Mouse (Mus musculus) midbrain, embryonic 10.5 days (tissue): ENCODE data around the gene Slc43a1. TPM values are rescaled to one million over a fixed set of nuclear protein-coding genes. Genes with fewer than 3 reads are reported as not detected.
"Not testable (repeated sequence)": the region's sequence is repeated elsewhere in the genome, so short reads cannot be mapped to it uniquely, and the experiment has no call there.

Experiments used
- DNase-seq: peaks from one replicate; pipeline ENCODE4 v3.0.0-alpha.2; 2017; ENCODE audit warnings: low spot score
- H3K27ac ChIP-seq: fragments of 300-500 bp; sonication (generic); replicated peaks from 2 replicates; pipeline ENCODE4 v1.5.1; 2016; ENCODE audit warnings: mild to moderate bottlenecking
- H3K27me3 ChIP-seq: fragments of 300-500 bp; sonication (generic); 2 replicates; pipeline ENCODE4 v1.6.1; 2016; ENCODE audit warnings: low read depth, mild to moderate bottlenecking; ENCODE audit not compliant: poor library complexity, severe bottlenecking
- H3K36me3 ChIP-seq: fragments of 300-500 bp; sonication (generic); 2 replicates; pipeline ENCODE4 v1.6.1; 2016; ENCODE audit warnings: mild to moderate bottlenecking, moderate library complexity
- H3K4me1 ChIP-seq: fragments of 300-500 bp; sonication (generic); 2 replicates; pipeline ENCODE4 v1.6.1; 2016
- H3K4me3 ChIP-seq: fragments of 300-500 bp; sonication (generic); 2 replicates; pipeline ENCODE4 v1.5.1; 2016; ENCODE audit warnings: mild to moderate bottlenecking, moderate library complexity
- H3K9me3 ChIP-seq: fragments of 300-500 bp; sonication (generic); replicated peaks from 2 replicates; pipeline ENCODE4 v1.6.1; 2016; ENCODE audit warnings: mild to moderate bottlenecking
- WGBS: fragments of 180-500 bp; shearing (Covaris S2); methylation state at CpG from one replicate; pipeline ENCODE4 v1.1.7; 2016; 5-methylcytosine and 5-hydroxymethylcytosine counted together
- polyA plus RNA-seq: library from polyadenylated mRNA; unstranded; fragments of >200 nt; fragmentation: Nextera tagmentation; extraction: Ambion mirVana; gene quantifications from 2 replicates; pipeline ENCODE4 v1.2.1, GENCODE M21; 2016

Gene Slc43a1
- polyA plus RNA-seq, 1 experiment from 2014 or later: 26.1 TPM

DNA sequence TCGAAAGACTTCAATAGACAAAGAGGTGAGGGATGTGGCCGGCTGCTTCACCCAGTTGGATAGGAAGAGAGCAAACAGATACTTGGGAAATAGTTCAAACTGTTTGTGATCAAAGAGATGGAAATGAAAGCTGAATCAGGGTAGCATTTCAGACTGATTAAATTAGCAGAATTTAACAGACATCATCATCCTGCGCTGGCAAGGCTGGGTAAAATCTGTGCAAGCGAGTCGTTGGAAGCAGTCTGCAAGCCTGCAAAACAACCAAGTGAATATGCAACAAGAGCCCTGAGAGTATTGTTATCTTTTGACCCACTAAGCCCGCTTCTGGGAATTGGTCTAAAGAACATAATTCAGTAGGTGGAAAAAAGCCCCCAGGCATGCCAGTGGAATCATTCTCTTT is 54.7 kb downstream of the Slc43a1 start:
- Histone ChIP-seq H3K4me1 (peaks cover 13% of the 10 kb centered on the region), H3K4me3 (no peak overlapping the region), H3K27me3 (peaks cover 26% of the 10 kb centered on the region), H3K27ac (no peak overlapping the region), H3K9me3 (no peaks in the 10 kb centered on the region), H3K36me3 (no peaks in the 10 kb centered on the region)
- DNase-seq: no peak
- 57% methylated on average over 6 of the region's 6 CpGs for WGBS

DNA sequence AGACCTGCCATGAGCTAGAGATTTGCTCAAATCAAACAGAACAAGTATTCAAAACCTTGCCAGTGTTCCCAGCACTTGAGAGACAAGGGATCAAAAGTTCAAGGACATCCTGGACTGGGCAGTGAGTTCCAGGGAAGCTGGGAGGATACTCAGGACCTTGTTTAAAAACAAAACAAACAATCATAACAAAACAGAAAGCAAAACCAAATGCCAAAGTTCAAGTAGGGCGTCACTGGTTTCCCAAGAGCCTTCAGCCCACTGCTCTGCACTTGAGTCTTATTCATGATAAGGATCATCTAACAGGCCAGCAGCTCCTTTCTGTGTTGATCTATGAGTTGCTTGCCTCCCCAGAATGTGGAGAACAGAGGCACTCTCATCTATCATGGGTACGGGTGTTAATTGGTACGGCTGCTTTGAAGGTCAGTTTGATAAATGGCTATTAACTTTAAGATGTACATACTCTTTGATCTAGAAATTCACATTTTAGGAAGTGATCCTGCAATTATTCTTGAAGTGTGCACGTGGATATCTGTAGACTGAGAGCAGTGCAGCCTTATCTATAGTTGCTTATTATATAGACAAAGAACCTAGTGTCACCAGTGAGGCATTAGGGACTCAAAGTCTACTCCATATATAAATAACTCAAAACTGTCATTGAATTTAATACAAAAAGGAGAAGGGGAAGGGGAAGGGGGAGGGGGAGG is 57.0 kb downstream of the Slc43a1 start:
- Histone ChIP-seq H3K9me3 (no peaks in the 10 kb centered on the region), H3K4me3 (no peak overlapping the region), H3K4me1 (no peaks in the 10 kb centered on the region), H3K27me3 (peaks cover 7% of the 10 kb centered on the region; the same call in 1 of the 2 replicates), H3K36me3 (no peaks in the 10 kb centered on the region), H3K27ac (no peak overlapping the region)
- 79% methylated on average over 4 of the region's 4 CpGs for WGBS
- DNase-seq: no peak

- 90% methylated on average over 6 of the region's 6 CpGs for WGBS
- not testable (repeated sequence) for DNase-seq
These were observed 58.0 kb downstream of the Slc43a1 start for GRCm38 (mm10) chr2:84896686-84897085.

DNA sequence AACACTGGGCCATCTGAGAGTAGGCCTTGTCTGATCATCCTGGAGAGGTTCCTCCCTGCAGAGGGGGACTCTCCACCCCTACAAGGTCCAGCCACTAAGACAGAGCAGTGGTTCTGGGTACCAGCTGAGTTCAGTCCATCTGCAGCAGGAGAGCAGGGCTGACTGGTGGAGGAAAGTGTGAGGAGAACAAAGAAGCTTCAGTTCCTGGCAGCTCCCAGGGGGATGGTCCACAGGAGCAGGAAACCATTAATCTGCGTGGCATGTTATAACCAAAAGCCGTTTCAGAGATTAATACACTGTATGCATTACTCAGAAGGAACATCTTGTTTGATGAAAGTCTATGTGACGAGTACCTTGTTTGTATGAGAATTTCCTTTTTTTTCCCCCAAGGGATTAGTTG is 74.1 kb downstream of the Slc43a1 start:
- no peak overlapping the region for H3K27ac ChIP-seq
- no peak overlapping the region for H3K4me3 ChIP-seq
- H3K27me3 ChIP-seq: no peaks in the 10 kb centered on the region
- 84% methylated on average over 3 of the region's 3 CpGs for WGBS
- H3K4me1 ChIP-seq: no peaks in the 10 kb centered on the region
- no peaks in the 10 kb centered on the region for H3K36me3 ChIP-seq
- DNase-seq: no peak
- H3K9me3 ChIP-seq: no peaks in the 10 kb centered on the region

More at GRCm38 (mm10) chr2:84896686-84897085, 58.0 kb downstream of the Slc43a1 start:
- H3K4me1 ChIP-seq, H3K4me3 ChIP-seq, H3K9me3 ChIP-seq, H3K27ac ChIP-seq, H3K36me3 ChIP-seq, H3K27me3 ChIP-seq: not testable (repeated sequence)

Other genes starting within 250 kb of the Slc43a1 start
- gene Ctnnd1, start 188.1 kb upstream of the Slc43a1 start, polyA plus RNA-seq: 37.5 and 40.9 TPM in 2 replicates
- gene Btbd18, start 179.8 kb upstream of the Slc43a1 start, polyA plus RNA-seq: 0.22 and 0.47 TPM in 2 replicates
- gene Selenoh, start 168.1 kb upstream of the Slc43a1 start, polyA plus RNA-seq: 505 and 545 TPM in 2 replicates
- not detected in 2 replicates for gene Gm28635, start 160.8 kb upstream of the Slc43a1 start, polyA plus RNA-seq
- 46.8 and 48.4 TPM in 2 replicates for gene Med19, start 160.4 kb upstream of the Slc43a1 start, polyA plus RNA-seq
- 186 and 196 TPM in 2 replicates for gene Tmx2, start 159.7 kb upstream of the Slc43a1 start, polyA plus RNA-seq
- gene Zdhhc5, start 123.7 kb upstream of the Slc43a1 start, polyA plus RNA-seq: 22.8 and 26.0 TPM in 2 replicates
- 51.6 and 52.6 TPM in 2 replicates for gene Clp1, start 111.5 kb upstream of the Slc43a1 start, polyA plus RNA-seq
- gene Ypel4, start 104.8 kb upstream of the Slc43a1 start, polyA plus RNA-seq: 8.2 and 14.7 TPM in 2 replicates
- 9.0 and 10.8 TPM in 2 replicates for gene Gm19426, start 95.2 kb upstream of the Slc43a1 start, polyA plus RNA-seq
- gene Serping1, start 63.4 kb upstream of the Slc43a1 start, polyA plus RNA-seq: 27.6 and 35.8 TPM in 2 replicates
- 33.0 and 34.5 TPM in 2 replicates for gene Ube2l6, start 40.0 kb upstream of the Slc43a1 start, polyA plus RNA-seq
- 0.20 TPM in 1 of 2 replicates, not detected in the other for gene Smtnl1, start 16.2 kb upstream of the Slc43a1 start, polyA plus RNA-seq
- 56.4 and 64.0 TPM in 2 replicates for gene Timm10, start 11.9 kb upstream of the Slc43a1 start, polyA plus RNA-seq
- 1.4 and 1.8 TPM in 2 replicates for gene Rtn4rl2, start 47.9 kb downstream of the Slc43a1 start, polyA plus RNA-seq
- gene Slc43a3, start 97.7 kb downstream of the Slc43a1 start, polyA plus RNA-seq: 22.1 and 24.7 TPM in 2 replicates
- gene Prg2, start 141.6 kb downstream of the Slc43a1 start, polyA plus RNA-seq: 0.32 TPM in 1 of 2 replicates, not detected in the other
- gene Prg3, start 149.4 kb downstream of the Slc43a1 start, polyA plus RNA-seq: not detected in 2 replicates
- 392 and 411 TPM in 2 replicates for gene Ssrp1, start 198.4 kb downstream of the Slc43a1 start, polyA plus RNA-seq
- 4.7 and 6.2 TPM in 2 replicates for gene P2rx3, start 198.6 kb downstream of the Slc43a1 start, polyA plus RNA-seq
- 29.9 and 33.7 TPM in 2 replicates for gene Tnks1bp1, start 209.2 kb downstream of the Slc43a1 start, polyA plus RNA-seq